Mouse (Mus musculus): ENCODE data around the gene Prkce.

Gene Prkce

GRCm38 (mm10) chr17:86203531-86204450, 36.2 kb downstream of the Prkce start:
- POLR2A ChIA-PET: no interaction called here
- CTCF ChIA-PET: interaction anchor here in 1 of 4 experiments (0.5 kb wide), 1 partner anchor 1382 kb away, joined by 3 read pairs; no protein-coding TSS in a partner anchor

- CTCF ChIA-PET: no interaction called here
- POLR2A ChIA-PET: no interaction called here
Observed at GRCm38 (mm10) chr17:86206289-86206688, 38.7 kb downstream of the Prkce start.

- ChIA-PET POLR2A (no interaction called here), CTCF (no interaction called here)
Observed at GRCm38 (mm10) chr17:86208057-86208820, 40.7 kb downstream of the Prkce start.

DNA sequence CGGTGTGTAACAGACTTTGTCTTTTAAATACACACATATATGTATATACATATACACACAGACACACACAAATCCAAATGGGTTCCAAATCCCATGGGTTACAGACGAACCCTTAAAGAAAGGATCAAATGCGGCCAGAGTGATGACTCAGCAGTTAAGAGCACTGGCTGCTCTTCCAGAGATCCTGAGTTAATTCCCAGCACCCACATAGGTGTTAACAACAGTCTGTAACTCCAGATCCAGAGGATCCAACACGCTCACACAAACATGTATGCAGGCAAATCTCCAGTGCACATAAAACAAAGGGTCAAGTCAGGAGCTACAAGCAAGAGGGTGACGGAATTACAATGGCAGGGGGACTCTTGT, 41.2 kb downstream of the Prkce start:
- POLR2A ChIA-PET: no interaction called here
- CTCF ChIA-PET: no interaction called here

GRCm38 (mm10) chr17:86209680-86210251, 42.2 kb downstream of the Prkce start:
- POLR2A ChIA-PET: no interaction called here
- CTCF ChIA-PET: no interaction called here

DNA sequence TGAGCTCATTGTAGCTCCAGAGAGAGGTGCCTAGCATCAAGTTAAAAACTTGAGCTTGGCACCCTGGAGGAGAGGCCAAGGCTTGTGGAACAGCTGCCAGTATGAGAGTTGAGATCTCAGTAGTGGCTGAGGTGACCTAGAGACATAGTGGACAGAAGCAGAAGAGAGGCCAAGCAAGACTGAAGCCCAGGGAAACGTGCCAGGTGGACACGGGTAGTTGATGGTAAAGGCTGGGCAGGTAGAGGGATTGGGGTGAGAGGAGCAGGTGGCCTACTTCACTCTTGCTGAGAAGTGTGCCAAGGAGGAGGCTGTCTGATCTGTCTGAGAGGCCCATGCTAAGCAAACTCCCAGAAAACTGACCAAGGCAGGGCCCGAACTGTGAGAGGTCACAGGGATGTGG, 44.6 kb downstream of the Prkce start:
- CTCF ChIA-PET: interaction anchor here in 1 of 4 experiments (0.5 kb wide), 1 partner anchor 387 kb away, joined by 3 read pairs; no protein-coding TSS in a partner anchor
- POLR2A ChIA-PET: no interaction called here

DNA sequence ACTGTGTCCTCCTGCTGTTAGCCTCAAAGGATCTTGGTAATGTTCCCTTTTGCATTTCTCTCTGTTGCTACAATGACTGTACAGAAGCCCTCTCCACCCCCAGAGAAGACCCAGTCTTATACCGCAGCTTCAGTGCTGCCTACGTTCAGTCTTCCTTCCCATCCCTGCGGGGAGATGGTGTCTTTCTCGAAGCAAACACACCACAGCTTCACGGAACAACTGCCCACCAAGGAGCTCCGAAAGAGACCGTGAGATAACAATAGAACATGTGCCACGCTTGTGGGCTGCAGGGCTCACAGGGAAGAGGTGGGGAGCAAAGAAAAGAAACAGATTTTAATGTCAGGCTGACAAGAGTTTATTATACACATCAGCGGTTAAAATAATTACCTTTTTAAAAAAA, 46.7 kb downstream of the Prkce start:
- ChIA-PET CTCF (interaction anchor here in 1 of 4 experiments (1.1 kb wide), 1 partner anchor 52 kb away, joined by 3 read pairs; no protein-coding TSS in a partner anchor), POLR2A (interaction anchor here in 1 of 4 experiments (0.6 to 1.2 kb wide), 2 partner anchors 70 to 349 kb away, joined by 3 to 4 read pairs; partner anchors contain the start of gene Srbd1)

DNA sequence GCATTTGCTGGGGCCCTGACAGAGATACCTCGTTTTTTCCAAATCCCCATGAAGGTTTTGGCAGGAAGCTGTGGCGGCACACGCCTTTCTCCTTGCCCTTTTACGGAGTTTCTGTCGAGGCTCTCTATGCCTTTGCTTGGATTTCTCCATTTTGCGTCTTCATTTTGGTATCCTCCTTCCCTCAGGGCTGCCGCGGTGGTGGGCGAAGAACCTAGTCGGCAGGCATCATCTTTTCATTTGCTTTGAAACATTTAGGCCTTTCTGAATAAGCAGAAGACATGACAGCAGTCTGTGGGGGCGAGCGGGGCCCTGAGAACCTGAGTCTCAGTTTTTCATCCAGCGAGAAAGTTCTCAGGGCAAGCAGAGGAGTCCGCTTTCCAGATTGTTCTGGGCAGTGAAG, 47.2 kb downstream of the Prkce start:
- CTCF ChIA-PET: interaction anchor here in 3 of 4 experiments (1.0 to 1.6 kb wide), 3 partner anchors 53 kb away, joined by 6 to 8 read pairs (median 8); no protein-coding TSS in a partner anchor
- POLR2A ChIA-PET: no interaction called here

- ChIA-PET CTCF (interaction anchor here (0.6 to 1.6 kb wide), 16 partner anchors 11 to 691 kb away, joined by 3 to 13 read pairs (median 4); no protein-coding TSS in a partner anchor), POLR2A (interaction anchor here in 1 of 4 experiments (0.6 kb wide), 1 partner anchor 537 kb away, joined by 3 read pairs; no protein-coding TSS in a partner anchor)
Observed at GRCm38 (mm10) chr17:86215771-86216170, 48.2 kb downstream of the Prkce start.

- CTCF ChIA-PET: interaction anchor here in 2 of 4 experiments (0.6 to 1.0 kb wide), 2 partner anchors 50 to 56 kb away, joined by 3 to 4 read pairs; no protein-coding TSS in a partner anchor
Observed at GRCm38 (mm10) chr17:86217468-86217867, 49.9 kb downstream of the Prkce start.

DNA sequence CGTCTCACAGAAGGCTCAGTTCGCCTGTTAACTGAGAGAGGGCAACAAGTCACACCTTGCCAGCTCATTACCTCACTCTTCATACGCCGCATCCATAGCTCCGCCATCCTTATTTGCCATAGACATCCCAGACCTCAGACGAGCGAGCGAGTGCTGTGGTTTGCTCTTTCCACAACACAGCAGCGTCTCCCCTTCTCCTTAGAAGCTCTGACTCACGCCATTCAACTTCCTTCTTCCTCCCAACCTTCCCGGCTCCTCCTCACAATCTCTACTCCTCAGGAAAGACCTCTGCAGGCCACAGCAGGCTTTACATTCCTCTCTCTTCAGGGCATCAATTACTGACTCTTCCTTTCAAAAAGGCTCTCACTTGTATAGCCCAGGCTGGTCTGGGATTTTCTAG, 51.0 kb downstream of the Prkce start:
- POLR2A ChIA-PET: interaction anchor here in 1 of 4 experiments (0.7 to 1.2 kb wide), 2 partner anchors 14 to 113 kb away, joined by 3 to 4 read pairs; no protein-coding TSS in a partner anchor
- CTCF ChIA-PET: interaction anchor here in 1 of 4 experiments (1.0 kb wide), 1 partner anchor 57 kb away, joined by 3 read pairs; no protein-coding TSS in a partner anchor

More at GRCm38 (mm10) chr17:86217468-86217867, 49.9 kb downstream of the Prkce start:
- POLR2A ChIA-PET: interaction anchor here in 1 of 4 experiments (1.2 kb wide), 1 partner anchor 13 kb away, joined by 4 read pairs; no protein-coding TSS in a partner anchor

DNA sequence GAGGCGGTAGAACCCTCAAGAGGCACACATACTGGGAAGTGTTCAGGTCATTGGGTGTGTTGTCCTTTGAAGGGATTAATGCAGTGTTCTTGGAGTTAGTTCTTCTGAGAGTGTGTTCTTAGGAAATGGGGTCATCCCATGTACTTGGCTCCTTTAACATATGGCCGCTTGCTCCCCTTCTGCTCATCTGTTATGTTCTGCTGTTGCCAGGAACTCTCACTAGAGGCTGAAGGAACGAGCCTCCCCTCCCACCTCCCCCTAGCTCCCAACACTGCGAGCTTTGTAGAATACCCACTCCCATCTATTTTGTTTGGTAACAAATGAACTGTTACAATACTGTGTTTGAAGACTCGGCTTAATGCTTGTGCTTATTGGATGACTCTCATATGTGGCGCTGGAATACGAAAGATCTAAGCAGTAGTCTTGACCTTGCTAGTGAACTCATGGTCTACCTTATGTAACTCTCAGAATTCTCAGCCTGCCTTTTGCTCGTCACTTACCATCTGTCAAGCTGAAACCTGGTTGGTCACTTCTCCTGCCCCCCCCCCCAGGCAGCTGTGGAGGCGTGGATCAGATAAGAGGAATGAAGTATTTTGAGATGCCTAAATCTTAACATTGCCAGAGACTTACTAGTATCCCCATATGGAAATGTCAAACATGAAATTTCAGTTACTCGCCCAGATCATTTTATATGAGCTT, 58.1 kb downstream of the Prkce start:
- POLR2A ChIA-PET: no interaction called here
- CTCF ChIA-PET: interaction anchor here in 1 of 4 experiments (0.6 kb wide), 1 partner anchor 47 kb away, joined by 4 read pairs; no protein-coding TSS in a partner anchor

DNA sequence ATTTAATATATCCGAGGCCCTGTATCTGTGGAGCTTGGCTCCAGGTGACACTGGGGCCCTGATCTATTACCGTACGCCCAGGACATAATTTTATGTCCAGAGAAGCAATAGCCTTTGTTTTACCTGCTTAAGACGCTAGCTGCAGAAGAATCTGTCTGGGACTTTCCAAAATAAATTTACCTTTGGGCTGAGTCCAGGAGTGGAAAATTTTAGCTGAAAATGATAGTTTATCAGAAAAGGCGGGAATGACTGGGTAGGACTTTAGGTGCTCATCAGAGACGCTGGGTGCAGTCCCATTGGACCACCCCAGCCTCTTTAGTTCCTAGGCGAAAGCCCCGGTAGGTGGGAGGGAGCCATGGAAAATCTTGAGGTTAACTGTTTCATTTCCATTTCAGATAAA, 58.6 kb downstream of the Prkce start:
- CTCF ChIA-PET: interaction anchor here in 1 of 4 experiments (0.6 kb wide), 1 partner anchor 46 kb away, joined by 4 read pairs; no protein-coding TSS in a partner anchor

DNA sequence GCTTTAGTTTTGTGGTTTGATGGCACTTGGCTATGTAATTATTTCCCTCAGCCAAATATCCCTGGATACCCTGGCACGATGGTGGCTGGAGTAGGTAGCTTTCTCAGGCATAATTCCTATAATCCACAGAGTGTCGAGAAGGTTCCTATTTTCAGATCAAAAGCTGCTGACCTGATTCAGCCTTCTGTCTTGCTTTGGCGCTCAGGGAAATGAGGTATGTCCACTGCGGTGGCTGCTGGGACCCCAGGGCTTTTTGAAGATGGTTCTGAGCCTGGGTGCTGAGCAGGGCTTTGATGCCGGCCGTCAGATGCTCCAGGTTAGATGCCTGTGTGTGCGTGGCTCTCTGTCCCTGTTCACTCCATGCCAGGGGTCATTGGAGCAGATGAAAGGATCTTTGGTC, 59.0 kb downstream of the Prkce start:
- POLR2A ChIA-PET: no interaction called here
- CTCF ChIA-PET: no interaction called here

More for the DNA sequence above, 58.6 kb downstream of the Prkce start:
- POLR2A ChIA-PET: no interaction called here

DNA sequence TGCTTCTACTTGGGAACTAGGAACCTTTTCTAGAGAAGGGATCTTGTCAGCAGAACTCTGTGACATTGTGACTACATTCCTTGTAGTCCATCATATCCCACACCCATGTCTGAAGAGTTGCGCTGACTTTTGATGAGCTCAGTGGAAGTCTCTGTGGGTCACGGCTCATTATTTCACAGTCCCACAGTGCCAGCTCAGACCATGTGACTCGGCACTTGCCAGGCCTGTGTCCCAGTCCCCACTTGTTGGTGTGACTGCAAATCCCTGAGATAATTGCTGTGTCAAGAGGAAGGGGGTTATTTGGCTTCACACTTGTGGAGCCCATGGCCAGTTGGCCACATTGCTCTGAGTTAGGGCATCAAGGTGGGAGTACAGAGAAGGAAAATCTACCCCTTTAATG, 59.8 kb downstream of the Prkce start:
- ChIA-PET CTCF (no interaction called here), POLR2A (no interaction called here)

GRCm38 (mm10) chr17:86228850-86229249, 61.3 kb downstream of the Prkce start:
- ChIA-PET POLR2A (no interaction called here), CTCF (no interaction called here)

DNA sequence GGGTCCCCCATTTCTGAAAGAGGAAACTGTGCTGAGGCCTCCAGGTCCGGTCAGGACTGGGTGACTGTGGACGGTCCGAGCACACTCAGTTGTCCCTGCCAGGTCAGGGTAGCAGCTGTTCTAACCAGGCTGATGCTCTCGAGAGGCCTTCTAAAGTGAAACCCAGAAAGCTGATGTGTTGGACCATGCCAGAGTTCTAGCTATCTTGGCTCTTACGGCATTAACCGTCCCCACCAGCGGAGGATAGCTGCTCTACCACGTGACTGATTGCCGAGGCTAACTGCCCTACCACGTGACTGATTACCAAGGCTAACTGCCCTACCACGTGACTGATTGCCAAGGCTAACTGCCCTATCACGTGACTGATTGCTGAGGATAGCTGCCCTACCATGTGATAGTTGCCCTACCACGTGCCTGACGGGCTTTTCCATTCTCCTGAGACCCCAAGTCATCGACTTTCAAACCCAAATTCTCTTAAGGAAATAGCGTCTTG, 62.6 kb downstream of the Prkce start:
- ChIA-PET POLR2A (interaction anchor here in 1 of 4 experiments (0.8 kb wide), 1 partner anchor 59 kb away, joined by 3 read pairs; no protein-coding TSS in a partner anchor), CTCF (no interaction called here)

DNA sequence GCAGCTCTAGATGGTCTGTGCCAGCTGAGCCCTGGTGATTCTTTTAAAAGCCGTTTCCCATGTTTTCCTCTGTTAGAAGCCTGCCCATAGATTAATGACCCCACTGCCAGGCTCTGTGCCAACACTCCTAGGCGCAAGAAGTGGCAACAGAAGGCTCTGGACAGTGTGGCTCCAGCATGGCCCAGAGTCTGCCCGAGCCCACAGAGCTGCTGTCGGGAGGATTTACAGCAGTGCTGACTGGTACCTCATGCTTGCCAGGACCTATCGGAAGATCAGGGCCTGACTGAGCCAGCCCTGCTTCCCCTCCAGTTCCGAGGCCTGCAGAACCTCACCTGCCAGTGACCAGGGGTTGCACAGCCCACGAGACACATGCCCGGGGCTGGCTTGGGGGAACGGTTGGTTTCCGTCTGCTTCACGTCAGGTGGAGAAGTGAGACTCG, 64.2 kb downstream of the Prkce start:
- ChIA-PET CTCF (no interaction called here), POLR2A (no interaction called here)

GRCm38 (mm10) chr17:86232248-86232647, 64.7 kb downstream of the Prkce start:
- CTCF ChIA-PET: no interaction called here
- POLR2A ChIA-PET: no interaction called here

Measured in embryonic stem cell, embryonic (primary cell).